Mouse (Mus musculus): ENCODE measurements around the gene Gm42372.

The Gm42372 gene

DNA sequence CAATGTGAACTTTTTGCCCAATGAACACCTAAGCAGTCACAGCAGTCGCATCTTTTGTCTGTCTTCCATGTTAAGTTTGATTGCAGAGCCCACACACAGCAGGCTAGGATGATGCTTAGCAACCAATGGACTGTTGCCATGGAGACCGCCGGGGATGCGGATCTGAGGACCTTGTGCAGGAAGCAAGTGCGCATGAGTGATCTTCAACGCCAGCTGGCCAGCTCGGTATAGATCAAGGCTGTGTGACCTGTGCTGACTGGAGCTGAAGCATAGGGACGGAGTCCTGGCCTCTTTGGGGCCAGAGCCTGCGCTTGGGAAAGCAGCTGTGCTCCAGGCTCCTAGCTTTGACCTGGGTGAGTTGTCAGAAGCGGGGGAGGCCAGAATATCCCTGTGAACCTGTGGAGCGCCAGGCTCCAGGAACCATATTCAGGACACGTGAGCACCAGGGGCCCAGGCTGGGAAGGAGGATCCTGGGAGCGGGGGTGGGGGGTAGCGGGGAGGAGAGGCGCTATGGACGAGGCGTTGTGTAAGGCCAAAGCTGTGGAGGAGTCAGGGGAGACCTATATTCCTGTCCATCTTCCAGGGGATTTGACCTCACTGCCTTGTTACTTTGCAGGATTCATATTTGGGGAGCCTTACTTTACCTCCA is 23.2 kb upstream of the Gm42372 start, which contains the start of gene Pnmal1:
Pnmal1 (plus strand) TSS at position 141 of the 649 bp plus-strand sequence.
- DNase-seq (ENCODE audit: extremely low spot score, low read depth, low spot score): no peak

DNA sequence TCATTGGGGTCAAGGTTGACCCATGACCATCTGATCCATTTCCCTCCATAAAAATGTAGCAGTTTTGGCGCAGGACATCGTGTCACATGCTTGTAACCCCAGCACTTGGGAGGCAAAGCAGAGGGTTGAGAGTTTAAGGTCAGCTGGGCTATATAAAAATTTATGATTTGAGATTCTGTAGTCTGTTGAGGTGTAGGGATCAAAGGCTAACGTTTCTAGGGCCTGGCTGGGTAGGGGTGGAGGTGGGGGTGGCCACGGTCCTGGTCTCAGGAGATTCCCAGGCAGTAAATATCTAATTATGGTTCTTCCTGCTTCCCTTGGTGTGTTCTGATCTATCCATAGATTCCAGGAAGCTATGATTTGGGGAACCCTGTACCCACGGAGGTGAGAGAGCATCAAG is 21.2 kb upstream of the Gm42372 start:
- no peak for DNase-seq (ENCODE audit: extremely low spot score, low read depth, low spot score)

DNA sequence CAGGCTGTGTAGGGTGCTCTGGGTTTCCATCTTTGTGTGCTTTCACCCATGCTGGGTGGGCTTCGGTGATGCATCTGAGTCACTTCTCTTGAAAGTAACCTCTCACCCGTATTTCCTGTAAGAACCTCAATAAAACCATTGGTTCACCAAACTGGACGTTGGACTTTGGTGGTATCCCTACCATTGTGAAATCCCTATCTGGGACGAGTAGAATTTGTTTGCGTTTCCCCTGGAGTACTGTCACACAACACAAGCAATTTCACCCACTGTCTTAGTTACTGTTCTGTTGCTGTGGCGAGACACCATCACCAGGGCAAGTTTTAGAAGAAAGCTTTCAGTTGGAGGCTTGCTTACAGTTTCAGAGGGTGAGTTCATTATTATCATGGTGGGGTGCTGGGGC is 14.5 kb upstream of the Gm42372 start:
- DNase-seq (ENCODE audit: extremely low spot score, low read depth, low spot score): no peak

DNA sequence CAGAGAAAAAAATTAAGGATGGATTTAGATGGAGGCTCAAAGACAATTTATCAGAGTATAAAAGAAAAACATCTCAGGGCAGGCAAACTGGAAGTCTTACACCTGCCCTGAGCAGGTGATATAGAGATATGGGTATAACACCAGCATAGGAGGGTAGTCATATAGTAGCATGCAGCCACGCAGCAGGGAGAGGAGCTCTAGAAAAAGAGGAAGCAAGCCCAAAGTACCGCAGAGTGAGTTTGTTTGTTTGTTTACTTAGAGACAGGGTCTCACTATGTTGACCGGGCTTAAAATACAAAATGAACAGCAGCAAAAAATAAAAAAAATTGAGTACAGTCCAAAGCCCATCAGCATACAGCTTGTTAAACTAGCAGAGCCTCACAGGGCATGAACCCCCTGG is 11.7 kb upstream of the Gm42372 start:
- DNase-seq (ENCODE audit: extremely low spot score, low read depth, low spot score): no peak

DNA sequence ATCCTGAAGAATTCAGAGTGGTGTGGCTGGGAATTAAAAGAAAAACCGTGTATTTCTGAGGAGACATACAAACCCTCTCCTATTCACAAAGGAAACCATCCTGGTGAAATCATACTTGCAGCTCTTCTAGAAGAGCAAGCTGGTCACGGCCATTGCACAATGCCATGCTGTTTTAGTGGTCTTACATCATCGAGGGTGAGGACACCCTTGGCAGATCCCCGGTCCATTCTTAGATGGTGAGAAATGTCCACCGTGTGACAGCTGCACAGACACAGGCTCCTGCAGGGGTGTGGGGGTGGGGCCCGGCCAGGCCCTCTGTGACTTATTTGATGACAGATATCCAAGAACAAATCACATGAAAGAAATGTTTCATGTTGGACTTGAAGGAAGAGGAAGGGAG is 8.9 kb upstream of the Gm42372 start:
- no peak for DNase-seq (ENCODE audit: extremely low spot score, low read depth, low spot score)

DNA sequence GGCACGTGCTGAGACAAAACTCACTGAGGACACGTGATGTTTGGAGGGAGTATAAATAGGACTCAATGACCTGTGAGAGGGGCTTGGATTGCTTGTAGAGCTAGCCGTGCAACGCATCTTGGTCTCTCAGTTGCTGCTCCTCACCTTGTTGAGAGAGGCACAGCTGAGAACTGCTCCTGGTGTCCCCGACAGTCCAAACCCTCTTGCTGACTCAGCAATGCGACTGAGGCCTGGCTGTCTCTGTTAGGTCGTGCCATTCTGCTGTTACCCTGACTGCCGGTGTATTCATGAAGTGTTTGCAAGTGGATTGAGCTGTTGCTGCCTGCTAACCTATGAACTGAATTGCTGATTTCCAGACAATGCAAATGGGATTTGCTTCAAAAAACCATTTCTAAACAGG is 6.6 kb upstream of the Gm42372 start:
- no peak for DNase-seq (ENCODE audit: extremely low spot score, low read depth, low spot score)

DNA sequence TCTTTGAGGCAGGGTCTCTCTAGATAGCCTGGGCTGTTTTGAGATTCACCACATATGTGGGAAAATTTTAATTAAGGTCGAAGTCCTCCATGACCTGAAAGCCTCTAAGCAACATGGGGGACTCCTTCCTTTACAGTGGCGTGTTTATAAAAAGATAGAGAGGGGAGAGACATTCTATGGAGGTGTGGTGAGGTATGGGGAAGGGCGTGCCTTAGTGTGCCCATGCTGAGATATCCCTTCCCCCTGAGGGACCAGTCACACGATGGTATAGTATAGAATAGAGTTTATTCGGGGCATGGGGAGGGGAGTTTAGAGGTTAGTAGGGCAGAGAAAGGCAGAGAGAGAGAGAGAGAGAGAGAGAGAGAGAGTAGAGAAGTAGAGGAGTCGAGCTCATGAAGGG is 4.7 kb upstream of the Gm42372 start:
- DNase-seq (ENCODE audit: extremely low spot score, low read depth, low spot score): no peak

DNA sequence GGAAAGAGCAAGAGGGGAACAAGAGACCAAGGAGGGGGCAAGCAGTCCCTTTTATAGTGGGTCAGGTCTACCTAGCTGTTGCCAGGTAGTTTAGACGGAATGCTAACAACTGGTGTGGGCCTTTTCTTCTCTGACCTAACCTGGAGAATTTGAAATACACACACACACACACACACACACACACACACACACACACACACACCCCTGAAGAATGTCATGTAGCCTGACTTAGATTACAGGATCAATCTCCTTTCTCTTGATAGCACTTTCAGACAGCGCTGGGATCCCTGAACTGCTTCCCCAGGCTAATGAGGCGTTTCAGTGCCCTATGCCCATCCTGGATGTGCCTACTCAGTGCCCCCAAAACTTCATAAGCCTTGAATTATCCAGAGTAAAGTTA is 4.3 kb upstream of the Gm42372 start:
- DNase-seq (ENCODE audit: extremely low spot score, low read depth, low spot score): no peak

DNA sequence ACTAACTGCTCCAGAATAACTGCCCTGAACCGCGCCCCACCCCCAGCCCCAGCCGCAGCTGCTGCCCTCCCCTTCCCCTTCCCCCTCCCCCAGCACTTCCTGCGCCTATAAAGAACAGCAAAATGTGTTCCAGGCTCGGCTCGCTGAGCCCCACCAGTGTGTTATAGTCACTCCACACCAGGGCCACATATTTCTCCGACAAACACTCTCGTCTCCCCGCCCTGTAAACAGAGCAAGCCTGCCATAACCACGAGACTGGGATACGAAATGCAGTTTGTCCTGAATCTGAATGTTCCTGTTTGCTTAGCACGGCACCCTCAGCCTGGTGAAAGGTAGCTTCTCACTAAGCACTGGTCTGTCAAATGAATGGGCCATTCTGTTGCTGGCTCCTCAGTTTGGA is 2.5 kb upstream of the Gm42372 start:
- no peak for DNase-seq (ENCODE audit: extremely low spot score, low read depth, low spot score)

DNA sequence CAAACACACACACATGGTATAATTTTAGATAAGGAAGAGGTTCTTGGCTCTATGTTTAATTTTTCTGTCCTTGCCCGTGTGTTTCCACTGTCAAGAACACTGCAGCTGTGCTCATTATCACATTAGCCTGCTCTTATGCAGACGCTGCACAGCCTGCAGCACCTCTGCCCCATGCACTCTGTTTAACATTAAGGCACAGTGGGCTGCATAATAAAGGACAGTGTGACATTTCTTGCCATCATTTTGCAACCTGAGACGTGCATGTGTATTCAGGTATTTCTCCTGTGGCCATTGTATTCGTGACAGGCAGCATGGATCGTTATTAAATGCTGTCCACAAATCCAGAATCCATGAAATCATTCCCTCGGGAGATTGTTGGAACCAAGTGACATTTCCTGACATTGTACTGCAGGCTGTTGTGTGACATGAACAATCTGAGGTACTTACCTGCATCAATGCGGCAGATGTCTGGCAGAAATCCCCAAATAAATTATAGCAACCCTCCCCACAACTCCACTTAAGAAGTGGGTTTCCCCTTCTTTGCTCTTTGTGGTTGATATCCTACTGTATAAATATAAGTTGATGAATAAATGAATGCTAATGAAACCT is 4.8 kb downstream of the Gm42372 start:
- DNase-seq (ENCODE audit: extremely low spot score, low read depth, low spot score): no peak

DNA sequence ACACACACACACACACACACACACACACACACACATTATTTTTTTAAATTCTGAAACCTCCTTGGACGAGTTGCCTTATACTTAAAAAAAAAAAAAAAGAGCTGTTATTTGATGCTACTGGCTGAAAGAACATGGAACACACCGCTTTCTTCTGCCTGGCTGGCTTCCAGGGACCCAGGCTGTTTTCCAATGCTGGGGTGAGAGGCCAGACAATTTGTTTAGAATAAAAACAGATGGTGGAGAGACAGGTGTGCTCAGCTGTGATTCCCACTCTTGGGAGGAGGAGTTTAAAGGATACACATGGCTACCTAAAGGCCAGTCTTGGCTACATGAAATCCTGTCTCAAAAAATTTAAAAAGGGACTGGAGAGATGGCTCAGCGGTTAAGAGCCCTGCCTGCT is 5.5 kb downstream of the Gm42372 start:
- DNase-seq (ENCODE audit: extremely low spot score, low read depth, low spot score): no peak

DNA sequence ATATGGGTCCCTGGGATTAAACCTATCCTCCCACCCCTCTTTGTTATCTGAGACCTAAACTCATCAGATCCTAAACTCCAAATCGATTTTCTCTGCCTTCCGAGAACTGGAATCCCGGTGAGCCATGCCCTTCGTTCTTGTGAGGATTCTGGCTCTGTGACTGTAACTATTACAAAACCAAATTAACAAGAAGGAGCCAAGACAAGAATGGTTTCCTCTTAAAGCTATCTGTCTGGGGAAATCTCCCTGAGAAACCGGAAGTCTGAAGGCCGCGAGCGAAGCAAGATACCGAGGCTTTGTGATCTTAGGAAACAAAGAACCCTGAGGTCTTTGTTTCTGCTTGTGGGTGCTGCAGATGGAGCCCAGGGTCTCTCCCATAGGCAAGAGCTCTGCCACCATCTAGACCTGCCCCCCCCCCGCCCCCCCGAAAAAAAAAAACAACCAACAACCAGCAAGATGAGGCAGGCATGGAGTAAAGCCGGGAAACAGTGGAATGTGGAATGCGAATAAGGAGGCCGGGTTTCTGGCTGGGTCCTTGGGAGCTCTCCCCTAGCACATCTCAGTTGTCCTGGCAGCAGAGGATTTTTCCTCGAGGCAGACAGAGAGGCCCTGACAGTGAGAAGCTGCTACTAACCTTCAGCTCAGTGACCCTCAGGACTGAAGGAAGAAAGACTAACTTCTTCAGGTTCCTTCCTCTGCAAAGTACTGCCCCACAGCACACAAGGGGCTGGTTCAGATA is 7.3 kb downstream of the Gm42372 start:
- DNase-seq (ENCODE audit: extremely low spot score, low read depth, low spot score): no peak

DNA sequence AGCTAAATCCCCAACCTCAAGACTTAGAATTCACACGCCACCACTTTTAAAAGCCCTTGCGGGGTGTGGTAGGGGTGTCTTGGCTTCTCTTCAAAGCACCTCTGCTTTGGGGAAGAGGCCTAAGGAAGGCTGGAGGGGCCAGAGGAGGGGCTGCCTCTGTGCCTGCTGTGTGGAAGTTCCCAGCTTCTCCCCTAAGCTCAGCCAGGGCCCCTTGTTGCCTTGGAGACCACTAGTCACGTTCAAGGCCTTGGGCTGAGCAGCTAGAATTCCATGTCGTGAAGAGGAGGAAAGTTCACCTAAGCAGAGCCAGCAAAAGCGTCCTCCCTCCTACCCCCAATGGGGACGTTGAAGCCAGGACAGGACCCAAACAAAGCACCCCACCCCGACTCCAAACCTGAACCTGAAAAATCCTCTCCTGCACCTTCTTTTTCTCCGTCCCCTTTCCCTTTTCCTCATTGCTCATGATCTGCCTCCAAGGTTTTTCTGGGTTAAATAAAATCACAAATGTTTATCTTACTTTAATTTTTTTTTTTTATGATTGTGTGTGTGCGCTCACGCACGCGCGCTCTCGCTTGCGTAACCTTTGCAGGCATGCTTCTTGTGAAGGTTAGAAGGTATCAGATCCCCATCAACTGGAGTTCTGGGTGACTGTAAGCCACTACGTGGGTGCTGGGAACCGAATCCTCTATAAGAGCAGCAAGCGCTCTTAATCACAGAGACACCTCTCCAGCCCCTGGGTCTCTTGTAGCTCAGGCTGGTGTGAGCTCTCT is 9.0 kb downstream of the Gm42372 start:
- DNase-seq (ENCODE audit: extremely low spot score, low read depth, low spot score): no peak

DNA sequence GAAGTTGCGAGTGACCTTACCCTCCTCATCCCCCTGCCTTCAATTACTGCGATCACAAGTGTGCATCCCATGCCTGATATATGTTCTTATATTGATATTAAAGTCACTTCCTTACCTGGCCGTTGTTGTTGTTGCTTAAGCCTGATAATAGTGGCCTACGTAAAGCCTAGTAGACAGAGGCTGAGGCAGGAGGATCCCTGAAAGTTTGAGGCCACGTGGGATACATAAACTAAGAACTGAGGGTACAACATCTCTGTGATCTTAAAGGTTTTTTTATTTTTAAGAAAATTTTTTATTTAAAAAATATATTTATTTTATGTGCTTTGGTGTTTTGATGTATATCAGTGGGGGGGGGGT is 9.5 kb downstream of the Gm42372 start, which contains the start of gene Ccdc8:
Ccdc8 (plus strand) TSS at position 258 of the 357 bp plus-strand sequence.
- DNase-seq (ENCODE audit: extremely low spot score, low read depth, low spot score): no peak

DNA sequence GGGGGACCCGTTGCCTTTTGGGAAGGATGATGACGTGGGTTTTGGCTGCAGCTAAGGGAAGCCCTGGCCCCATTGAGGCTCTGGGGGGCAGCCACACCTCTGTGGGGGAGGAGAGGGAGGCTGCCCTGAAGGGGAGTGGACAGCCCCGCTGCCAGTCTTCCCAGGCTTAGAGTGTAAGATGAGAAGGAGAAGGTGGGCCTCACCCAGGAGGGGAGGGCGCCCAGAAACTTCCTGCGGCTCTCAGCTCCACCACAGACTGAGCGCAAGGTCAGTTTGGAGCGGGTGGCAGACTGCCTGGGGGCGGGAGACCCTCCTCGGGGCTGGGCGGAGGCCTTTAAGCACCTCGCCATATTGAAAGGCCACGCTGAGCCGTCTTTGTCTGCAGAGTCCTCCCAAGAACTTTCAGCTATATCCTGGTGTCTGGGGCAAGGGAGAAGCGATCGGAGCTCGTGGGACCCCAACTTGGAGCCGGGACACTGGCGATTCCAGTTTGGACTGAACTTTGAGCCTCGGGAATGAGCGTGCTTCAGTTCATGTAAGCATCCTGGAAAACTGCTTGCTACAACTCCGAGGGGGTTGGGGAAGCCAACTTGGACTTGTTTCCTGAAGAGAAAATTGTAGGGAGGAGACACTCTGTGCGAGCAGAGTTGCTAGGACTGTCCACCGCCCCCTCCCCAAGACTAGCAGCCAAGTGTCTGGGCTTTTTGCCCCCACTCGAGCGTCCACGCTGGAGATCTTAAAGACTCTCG is 10.9 kb downstream of the Gm42372 start:
- no peak for DNase-seq (ENCODE audit: extremely low spot score, low read depth, low spot score)

DNA sequence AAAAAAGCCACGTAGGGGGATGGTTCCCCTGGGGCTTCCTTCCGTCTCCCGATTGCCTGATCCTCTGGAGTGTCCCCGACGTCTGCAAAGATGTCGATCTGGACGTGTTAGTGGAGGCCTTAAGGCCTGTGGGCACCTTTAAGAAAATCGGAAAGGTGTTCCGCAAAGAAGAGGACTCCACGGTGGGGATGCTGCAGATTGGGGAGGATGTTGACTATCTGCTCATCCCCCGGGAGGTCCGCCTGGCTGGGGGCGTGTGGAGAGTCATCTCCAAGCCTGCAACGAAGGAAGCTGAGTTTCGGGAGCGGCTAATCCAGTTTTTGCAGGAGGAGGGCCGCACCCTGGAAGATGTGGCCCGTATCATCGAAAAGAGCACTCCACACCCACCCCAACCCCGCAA is 11.5 kb downstream of the Gm42372 start:
- no peak for DNase-seq (ENCODE audit: extremely low spot score, low read depth, low spot score)

DNA sequence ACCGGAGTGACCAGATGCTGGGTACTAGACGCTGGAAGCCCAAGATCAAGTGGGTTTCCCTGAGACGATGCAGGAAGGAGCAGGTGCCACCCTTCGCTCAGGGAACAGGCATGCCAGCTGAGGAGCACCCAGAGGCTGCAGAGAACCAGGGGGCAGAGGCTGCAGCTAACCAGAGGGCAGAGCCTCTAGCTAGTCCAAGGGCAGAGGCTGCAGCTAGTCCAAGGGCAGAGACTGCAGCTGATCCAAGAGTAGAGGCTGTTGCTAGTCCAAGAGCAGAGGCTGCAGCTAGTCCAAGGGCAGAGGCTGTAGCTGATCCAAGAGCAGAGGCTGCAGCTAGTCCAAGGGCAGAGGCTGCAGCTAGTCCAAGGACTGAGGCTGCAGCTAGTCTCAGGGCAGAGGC is 12.5 kb downstream of the Gm42372 start:
- DNase-seq (ENCODE audit: extremely low spot score, low read depth, low spot score): no peak

DNA sequence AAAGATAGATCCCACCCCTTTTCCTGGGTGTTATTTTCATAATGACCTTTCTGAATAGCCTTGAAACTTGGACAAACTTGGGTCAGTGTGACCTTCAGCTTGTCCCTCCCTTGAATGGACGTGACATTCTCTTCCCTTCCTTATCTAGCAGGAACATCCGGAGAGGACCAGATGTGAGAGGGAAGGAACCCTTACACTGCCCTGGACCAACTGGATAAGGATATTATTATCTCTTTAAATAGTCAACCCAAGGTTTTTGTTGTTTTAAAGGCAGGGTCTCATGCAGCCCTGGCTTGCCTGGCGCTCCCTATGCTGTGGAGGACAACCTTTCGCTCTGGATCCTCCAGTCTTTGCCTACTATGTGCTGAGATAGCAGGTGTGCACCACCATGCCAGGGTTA is 16.3 kb downstream of the Gm42372 start:
- DNase-seq (ENCODE audit: extremely low spot score, low read depth, low spot score): no peak

DNA sequence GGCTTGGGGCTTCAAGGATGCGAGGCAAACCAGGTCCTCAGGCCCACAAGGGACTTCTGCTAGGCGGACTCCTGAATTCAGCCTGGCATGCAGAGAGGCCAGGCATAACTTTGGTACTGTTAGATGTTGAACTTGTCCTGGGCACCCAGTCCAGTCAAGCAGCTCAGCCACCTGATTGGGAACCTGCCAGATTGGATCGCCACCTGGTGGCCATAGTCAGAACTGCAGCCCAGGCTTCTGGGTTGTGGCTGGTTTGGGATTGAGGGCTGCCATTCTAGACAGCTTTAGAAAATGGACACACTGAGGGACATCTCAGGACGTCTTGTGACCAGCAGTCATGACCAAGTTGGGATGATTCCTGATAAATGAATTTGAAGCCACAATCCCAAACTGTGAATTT is 16.8 kb downstream of the Gm42372 start:
- DNase-seq (ENCODE audit: extremely low spot score, low read depth, low spot score): no peak

DNA sequence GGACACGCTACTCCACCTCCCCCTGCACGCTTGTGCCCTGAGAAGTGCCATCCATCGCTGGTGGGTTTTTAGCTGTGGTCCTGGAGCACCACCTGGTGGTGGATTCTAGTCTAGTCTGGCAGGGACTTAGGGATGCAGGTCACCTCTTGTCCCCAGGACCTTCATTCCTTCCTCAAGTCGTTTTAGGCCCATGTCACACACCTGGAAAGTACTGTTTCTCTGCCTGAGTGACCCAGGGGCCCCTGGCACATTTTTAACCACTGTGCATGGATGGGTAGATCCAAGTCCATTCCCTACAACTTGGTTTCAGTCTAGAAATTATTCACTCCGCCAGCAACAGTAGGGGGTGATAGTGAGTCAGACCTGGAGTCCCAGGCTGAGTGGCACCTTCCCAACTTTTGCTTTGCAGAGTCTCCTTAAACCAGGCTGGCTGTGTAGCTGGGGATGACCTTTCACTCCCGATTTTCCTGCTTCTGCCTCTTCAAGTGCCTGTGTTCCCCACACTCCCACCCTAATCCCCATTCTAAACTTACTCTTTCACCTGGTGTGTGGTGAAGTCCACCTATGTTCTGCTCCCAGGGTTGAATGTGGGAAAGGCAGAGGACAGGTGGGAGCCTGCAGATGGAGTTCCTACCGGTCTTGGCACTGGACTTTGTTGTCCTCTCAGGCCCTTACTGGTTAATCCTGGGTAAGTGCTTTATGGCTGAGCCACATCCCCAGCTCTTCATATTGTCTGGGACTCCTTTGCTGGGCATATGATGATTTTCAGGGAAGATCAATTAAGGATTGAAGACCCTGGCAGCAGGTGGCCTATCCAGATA is 19.7 kb downstream of the Gm42372 start:
- DNase-seq (ENCODE audit: extremely low spot score, low read depth, low spot score): peak; percentile 91

All from hindlimb bud, embryonic 11.5 days (tissue).